Mouse (Mus musculus) intestine, embryonic 15.5 days (tissue): ENCODE results near the gene Rnf149. TPM values are rescaled to one million over a fixed set of nuclear protein-coding genes. Genes with fewer than 3 reads are reported as not detected.

Experiments
- ATAC-seq: fragments of 200-750 bp; cut with Nextera tagmentation; 2 replicates; pipeline ENCODE4 v1.8.0; 2017; ENCODE audit warnings: moderate TSS enrichment, moderate library complexity
- H3K27ac ChIP-seq: fragments of 300-500 bp; sonication (generic); 2 replicates; pipeline ENCODE4 v1.5.1; 2015; ENCODE audit warnings: mild to moderate bottlenecking, inconsistent platforms
- H3K27me3 ChIP-seq: fragments of 300-500 bp; sonication (generic); replicated peaks from 2 replicates; pipeline ENCODE4 v1.6.1; 2015; ENCODE audit warnings: inconsistent platforms
- H3K36me3 ChIP-seq: fragments of 300-500 bp; sonication (generic); 2 replicates; pipeline ENCODE4 v1.6.1; 2015; ENCODE audit warnings: inconsistent platforms
- H3K4me1 ChIP-seq: fragments of 300-500 bp; sonication (generic); replicated peaks from 2 replicates; pipeline ENCODE4 v1.6.1; 2015; ENCODE audit warnings: inconsistent platforms
- H3K4me2 ChIP-seq: fragments of 300-500 bp; sonication (generic); replicated peaks from 2 replicates; pipeline ENCODE4 v1.6.1; 2015; ENCODE audit warnings: mild to moderate bottlenecking, inconsistent platforms
- H3K4me3 ChIP-seq: fragments of 300-500 bp; sonication (generic); replicated peaks from 2 replicates; pipeline ENCODE4 v1.5.1; 2015; ENCODE audit warnings: inconsistent platforms
- H3K9ac ChIP-seq: fragments of 300-500 bp; sonication (generic); 2 replicates; pipeline ENCODE4 v1.6.1; 2015; ENCODE audit warnings: inconsistent platforms
- H3K9me3 ChIP-seq: fragments of 300-500 bp; sonication (generic); 2 replicates; pipeline ENCODE4 v1.6.1; 2016; ENCODE audit warnings: inconsistent platforms
- WGBS: fragments of 180-500 bp; shearing (Covaris S2); methylation state at CpG from one replicate; pipeline ENCODE4 v1.1.7; 2015; 5-methylcytosine and 5-hydroxymethylcytosine counted together
- polyA plus RNA-seq: library from polyadenylated mRNA; unstranded; fragments of >200 nt; fragmentation: Nextera tagmentation; extraction: Ambion mirVana; gene quantifications from 2 replicates; pipeline ENCODE4 v1.2.1, GENCODE M21; 2015

The Rnf149 gene
- polyA plus RNA-seq, 1 experiment from 2014 or later, result 36.6 TPM

DNA sequence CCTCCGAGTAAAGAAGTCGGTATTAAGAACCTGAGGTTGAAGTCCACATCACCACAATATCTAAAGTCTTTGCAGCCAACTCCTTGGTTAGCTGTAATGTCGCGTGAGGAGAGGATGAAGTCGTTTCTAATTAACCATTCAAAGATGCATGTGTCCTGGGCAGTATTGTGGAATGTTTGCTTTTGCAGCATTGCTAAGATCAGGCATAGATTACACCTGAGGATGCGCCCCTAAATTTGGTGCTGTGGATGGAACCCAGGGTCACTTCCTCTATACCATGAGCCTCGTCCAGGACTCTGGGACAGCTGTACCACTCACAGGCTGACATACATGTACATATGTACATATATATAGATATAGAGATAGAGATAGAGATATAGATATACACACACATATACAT lies 40.5 kb downstream of the Rnf149 start:
- Histone ChIP-seq H3K4me2 (peak overlapping the region; percentile 82), H3K9me3 (no peaks in the 10 kb centered on the region), H3K36me3 (peaks cover 27% of the 10 kb centered on the region), H3K27me3 (no peaks in the 10 kb centered on the region), H3K4me3 (peak overlapping the region; percentile 96), H3K4me1 (peaks cover 12% of the 10 kb centered on the region), H3K27ac (no peak overlapping the region), H3K9ac (peak overlapping the region; percentile 98)
- 0 out of 2 replicates have a peak, but pooled peaks have one; percentile 8 for ATAC-seq
- WGBS, result 28% methylated on average over 7 of the region's 7 CpGs

DNA sequence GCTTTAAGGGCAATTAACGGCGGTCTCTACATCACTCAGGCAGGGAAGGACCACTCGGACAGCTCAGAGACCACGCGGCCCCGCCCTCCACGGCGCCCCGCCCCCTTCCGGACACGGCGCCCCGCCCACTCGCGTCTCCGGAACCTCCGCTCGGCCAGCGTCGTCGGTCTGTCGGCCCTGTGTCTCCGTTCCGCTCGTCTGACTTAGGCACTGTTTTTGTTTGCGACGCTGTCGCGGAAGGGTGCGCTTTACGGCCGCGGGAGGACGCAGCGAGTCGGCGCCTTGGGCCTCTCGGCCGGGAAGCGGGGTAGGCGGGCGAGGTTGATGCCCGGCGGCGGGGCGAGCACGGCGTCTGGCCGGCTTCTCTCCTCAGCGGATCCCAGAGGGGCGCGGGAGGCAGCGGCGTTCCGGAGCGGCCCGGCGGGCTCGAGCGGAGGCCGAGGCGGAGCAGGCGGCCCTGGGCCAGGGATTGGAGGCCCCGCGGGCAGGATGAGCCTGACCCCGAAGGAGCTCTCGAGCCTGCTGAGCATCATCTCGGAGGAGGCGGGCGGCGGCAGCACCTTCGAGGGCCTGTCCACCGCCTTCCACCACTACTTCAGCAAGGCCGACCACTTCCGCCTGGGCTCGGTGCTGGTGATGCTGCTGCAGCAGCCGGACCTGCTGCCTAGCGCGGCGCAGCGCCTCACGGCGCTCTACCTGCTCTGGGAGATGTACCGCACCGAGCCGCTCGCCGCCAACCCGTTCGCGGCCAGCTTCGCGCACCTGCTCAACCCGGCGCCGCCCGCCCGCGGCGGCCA lies 41.5 kb downstream of the Rnf149 start:
- Histone ChIP-seq H3K4me1 (peaks cover 12% of the 10 kb centered on the region), H3K27me3 (no peaks in the 10 kb centered on the region), H3K27ac (peak overlapping the region; percentile 93), H3K9ac (peak overlapping the region; percentile 98), H3K4me3 (peak overlapping the region; percentile 96), H3K9me3 (no peaks in the 10 kb centered on the region), H3K4me2 (peak overlapping the region; percentile 82), H3K36me3 (peaks cover 24% of the 10 kb centered on the region)
- ATAC-seq, result peak; percentile 95
- WGBS, result under 1% methylated on average over 89 of the region's 100 CpGs

DNA sequence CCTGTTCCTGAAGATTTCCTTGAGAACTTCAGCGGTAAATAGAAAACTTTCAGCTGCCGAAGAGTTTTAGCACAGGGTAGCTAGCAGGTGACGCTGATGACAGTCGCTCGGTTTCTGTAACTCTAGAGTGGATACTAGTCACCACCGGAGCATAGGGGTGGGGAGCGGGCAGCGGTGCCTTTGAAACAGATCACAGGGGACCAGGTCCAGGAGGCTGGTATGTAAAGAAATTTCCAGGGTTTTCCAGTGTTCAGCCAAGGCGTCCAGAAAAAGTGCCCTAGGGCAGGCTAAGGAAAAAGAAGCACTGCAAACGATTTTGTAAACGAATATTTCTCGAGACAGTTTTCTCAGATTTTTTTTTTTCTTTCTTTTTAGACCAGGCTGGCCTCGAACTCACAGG lies 42.4 kb downstream of the Rnf149 start, which contains the start of gene Cnot11:
TSS of gene Cnot11 (plus strand) at position 162 of the 400 bp plus-strand sequence.
- peak within 1 kb of the TSS; percentile 93 for H3K27ac ChIP-seq
- peaks cover 12% of the 10 kb centered on the region for H3K4me1 ChIP-seq
- no peaks in the 10 kb centered on the region for H3K9me3 ChIP-seq
- peak within 1 kb of the TSS; percentile 82 for H3K4me2 ChIP-seq
- H3K36me3 ChIP-seq, result peaks cover 15% of the 10 kb centered on the region
- no peaks in the 10 kb centered on the region for H3K27me3 ChIP-seq
- no peak for ATAC-seq
- peak within 1 kb of the TSS; percentile 98 for H3K9ac ChIP-seq
- WGBS, result 31% methylated on average over 13 of the region's 13 CpGs
- H3K4me3 ChIP-seq, result peak within 1 kb of the TSS; percentile 96

DNA sequence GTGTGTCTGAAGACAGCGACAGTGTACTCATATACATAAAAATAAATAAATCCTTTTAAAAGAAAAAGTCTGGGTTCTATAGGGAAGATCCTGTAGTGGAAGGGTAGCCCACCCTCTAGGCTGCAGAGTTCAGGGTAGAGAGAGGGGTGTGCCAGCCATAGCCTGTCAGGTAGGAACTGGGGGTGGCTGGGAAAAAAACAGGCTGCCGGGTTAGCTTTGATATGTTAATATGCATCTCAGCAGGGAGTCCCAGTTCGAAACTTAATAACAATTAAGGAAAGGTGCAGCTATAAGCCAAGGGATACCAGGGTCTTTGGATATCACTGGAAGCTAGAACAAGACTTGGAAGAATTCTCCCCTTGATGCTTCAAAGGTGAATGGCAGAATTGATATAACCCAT lies 43.3 kb downstream of the Rnf149 start:
- Histone ChIP-seq H3K4me3 (no peak overlapping the region), H3K9me3 (no peaks in the 10 kb centered on the region), H3K27me3 (no peaks in the 10 kb centered on the region), H3K36me3 (peaks cover 9% of the 10 kb centered on the region; the same call in 1 of the 2 replicates), H3K27ac (no peak overlapping the region), H3K9ac (no peak overlapping the region), H3K4me2 (no peak overlapping the region), H3K4me1 (peaks cover 12% of the 10 kb centered on the region)
- WGBS, result 40% methylated on average over 3 of the region's 3 CpGs
- no peak for ATAC-seq

DNA sequence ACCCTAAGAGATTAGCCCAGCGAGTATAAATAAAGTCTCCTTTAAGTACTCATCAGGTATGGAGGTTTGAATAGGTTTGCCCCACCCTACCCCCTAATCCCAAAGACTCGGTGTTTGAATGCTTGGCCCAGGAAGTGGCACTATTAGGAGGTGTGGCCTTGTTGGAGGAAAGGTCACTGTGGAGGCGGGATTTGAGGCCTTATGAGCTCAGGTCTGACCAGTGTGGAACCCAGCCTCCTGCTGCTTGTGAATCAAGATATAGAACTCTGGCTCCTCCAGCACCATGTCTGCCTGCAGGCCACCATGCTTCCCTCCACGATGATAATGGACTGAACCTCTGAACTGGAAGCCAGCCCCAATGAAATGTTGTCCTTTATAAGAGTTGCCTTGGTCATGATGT lies 46.2 kb downstream of the Rnf149 start:
- H3K4me3 ChIP-seq, result no peak overlapping the region
- H3K4me1 ChIP-seq, result 0 out of 2 replicates have a peak, but pooled peaks cover 3% of the 10 kb centered on the region
- no peaks in the 10 kb centered on the region for H3K9me3 ChIP-seq
- no peak overlapping the region for H3K9ac ChIP-seq
- H3K27me3 ChIP-seq, result no peaks in the 10 kb centered on the region
- no peak overlapping the region for H3K27ac ChIP-seq
- ATAC-seq, result no peak
- no peak overlapping the region for H3K4me2 ChIP-seq
- no peaks in the 10 kb centered on the region for H3K36me3 ChIP-seq
- 72% methylated on average over 4 of the region's 4 CpGs for WGBS

DNA sequence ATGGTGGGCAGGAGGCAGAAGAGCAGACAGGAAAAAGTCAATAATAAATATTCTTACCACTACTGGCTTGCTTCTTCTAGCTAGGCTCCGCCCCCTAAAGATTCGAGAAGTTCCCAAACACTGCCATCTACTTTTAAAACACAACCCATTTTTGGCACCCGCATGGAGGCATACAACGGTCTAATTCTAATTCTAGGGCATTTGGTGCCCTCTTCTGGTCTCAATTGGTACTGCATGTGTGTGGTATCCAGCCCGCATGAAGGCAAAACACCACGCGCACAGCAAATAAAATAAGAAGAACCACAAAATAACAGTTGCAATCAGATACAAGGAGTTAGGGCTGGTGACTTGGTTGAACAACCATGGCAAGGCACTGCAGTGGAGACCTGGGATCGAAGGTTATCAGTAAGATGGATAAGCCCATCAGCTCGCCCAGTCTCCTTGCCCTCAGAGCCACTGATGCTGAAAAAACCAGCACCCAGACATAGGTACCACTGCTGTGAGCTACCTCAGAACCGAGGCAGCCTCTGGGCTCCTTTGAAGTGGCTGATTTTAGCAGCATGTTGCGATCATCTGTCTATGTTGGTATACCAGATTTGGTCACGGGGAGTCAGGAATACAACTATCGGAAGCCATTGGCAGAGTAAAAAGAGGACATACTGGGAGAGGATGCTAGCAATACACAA lies 46.8 kb downstream of the Rnf149 start:
- Histone ChIP-seq H3K4me2 (no peak overlapping the region), H3K4me3 (no peak overlapping the region), H3K4me1 (0 out of 2 replicates have a peak, but pooled peaks cover 3% of the 10 kb centered on the region), H3K36me3 (no peaks in the 10 kb centered on the region), H3K9me3 (no peaks in the 10 kb centered on the region), H3K27ac (no peak overlapping the region), H3K9ac (no peak overlapping the region), H3K27me3 (no peaks in the 10 kb centered on the region)
- WGBS, result 38% methylated on average over 13 of the region's 13 CpGs
- ATAC-seq, result no peak

DNA sequence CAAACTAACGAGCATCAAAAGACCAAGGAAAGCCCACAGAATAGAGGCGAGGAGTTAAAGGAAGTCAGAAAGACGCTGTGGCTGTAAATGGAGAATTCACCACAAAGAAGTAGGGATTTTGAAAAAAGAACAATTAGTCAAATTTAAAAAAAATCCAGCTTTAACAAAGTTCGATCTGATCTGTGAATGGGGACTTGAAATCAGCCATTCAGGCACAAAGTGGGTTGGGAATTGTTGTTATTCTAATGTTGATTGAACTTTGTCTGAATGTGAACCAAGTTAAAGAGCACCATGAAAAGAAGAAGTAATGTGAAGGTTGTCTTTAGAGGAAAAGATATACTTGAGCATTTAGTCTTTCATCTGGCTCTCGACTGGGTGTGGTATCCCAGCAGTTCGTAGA lies 48.9 kb downstream of the Rnf149 start:
- H3K9ac ChIP-seq, result no peak overlapping the region
- no peak overlapping the region for H3K4me2 ChIP-seq
- no peaks in the 10 kb centered on the region for H3K4me1 ChIP-seq
- no peaks in the 10 kb centered on the region for H3K27me3 ChIP-seq
- H3K9me3 ChIP-seq, result no peaks in the 10 kb centered on the region
- WGBS, result 73% methylated on average over 6 of the region's 6 CpGs
- H3K36me3 ChIP-seq, result no peaks in the 10 kb centered on the region
- ATAC-seq, result no peak
- H3K4me3 ChIP-seq, result no peak overlapping the region
- no peak overlapping the region for H3K27ac ChIP-seq

DNA sequence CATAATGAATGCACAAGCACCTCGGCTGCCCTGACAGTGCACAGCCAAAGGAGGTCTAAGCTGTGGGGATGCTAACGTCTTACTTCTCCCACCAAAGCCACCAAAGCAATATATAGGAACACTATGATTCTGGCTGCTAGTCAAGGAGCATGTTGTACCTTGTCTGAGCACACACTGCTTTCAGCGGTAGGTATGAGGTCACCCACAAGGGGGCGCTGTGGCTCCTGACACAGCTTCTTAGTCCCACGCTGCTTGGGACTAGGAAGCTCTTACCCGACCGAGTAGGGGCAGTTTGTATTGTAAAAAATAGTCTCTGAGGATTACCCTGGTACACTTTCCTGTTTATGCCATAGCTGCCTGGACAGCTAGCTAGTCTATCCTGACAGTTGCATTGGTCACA lies 49.8 kb downstream of the Rnf149 start:
- Histone ChIP-seq H3K27ac (no peak overlapping the region), H3K36me3 (no peaks in the 10 kb centered on the region), H3K27me3 (no peaks in the 10 kb centered on the region), H3K9me3 (no peaks in the 10 kb centered on the region), H3K4me1 (no peaks in the 10 kb centered on the region), H3K4me2 (no peak overlapping the region), H3K4me3 (no peak overlapping the region), H3K9ac (no peak overlapping the region)
- ATAC-seq, result 0 out of 2 replicates have a peak, but pooled peaks have one; percentile 64
- WGBS, result 14% methylated on average over 7 of the region's 7 CpGs

DNA sequence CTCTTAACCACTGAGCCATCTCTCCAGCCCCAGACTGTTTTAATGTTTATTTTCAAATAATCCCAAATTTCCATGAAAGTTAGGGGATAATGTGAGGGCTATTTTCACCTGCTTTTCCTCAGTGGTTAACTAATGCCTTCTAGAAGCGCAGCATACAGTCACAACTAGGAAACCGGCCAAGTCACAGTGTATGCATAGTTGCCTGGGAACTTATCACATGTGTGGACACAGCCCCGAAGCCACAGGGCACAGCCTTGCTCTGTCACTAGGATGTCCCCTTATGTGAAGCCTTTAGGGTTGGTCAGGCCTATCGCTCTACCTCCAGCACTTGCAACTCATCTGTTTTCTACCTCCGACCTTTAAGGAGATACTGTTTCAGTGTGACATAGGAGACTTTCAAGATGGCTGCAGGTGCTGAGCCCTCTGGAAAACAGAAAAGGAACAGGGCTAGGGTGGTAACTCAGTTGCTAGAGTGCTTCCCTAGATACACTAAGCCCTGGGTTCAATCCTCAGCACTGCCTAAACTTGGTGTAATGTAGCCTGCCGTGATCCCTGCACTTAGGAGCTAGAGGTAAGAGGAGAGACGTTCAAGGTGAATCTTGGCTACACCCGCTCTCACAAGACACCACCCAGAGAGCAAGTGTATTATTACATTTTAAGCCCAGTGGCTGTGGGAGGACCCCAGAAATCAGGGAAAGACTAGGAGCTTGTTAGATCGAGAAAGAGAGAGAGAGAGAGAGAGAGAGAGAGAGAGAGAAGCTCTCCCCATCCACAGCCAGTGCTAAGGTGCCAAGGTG lies 50.6 kb downstream of the Rnf149 start:
- Histone ChIP-seq H3K9me3 (no peaks in the 10 kb centered on the region), H3K36me3 (no peaks in the 10 kb centered on the region), H3K27me3 (no peaks in the 10 kb centered on the region), H3K4me2 (no peak overlapping the region), H3K4me3 (no peak overlapping the region), H3K27ac (no peak overlapping the region), H3K4me1 (no peaks in the 10 kb centered on the region), H3K9ac (no peak overlapping the region)
- 81% methylated on average over 9 of the region's 9 CpGs for WGBS
- no peak for ATAC-seq

DNA sequence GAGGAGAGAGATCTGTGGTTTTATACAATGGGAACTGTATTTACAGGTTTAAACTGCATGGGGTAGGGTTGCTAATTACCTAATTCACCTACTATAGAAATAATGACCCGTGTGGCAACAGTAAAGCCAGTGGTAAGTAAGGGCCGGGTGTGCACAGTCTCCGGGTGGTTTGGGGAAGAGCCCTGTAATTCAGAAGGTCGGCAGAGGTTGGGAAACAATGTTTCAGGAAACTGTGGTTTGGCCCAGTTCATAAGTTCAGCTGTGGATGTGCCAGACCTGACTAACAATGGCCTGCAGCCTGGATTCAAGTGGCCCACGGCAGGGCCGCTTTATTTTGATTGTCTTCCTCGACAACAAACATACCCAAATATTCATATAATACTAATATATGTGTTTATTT lies 51.4 kb downstream of the Rnf149 start:
- Histone ChIP-seq H3K27ac (no peak overlapping the region), H3K27me3 (no peaks in the 10 kb centered on the region), H3K4me3 (no peak overlapping the region), H3K4me2 (no peak overlapping the region), H3K4me1 (no peaks in the 10 kb centered on the region), H3K36me3 (no peaks in the 10 kb centered on the region), H3K9ac (no peak overlapping the region), H3K9me3 (no peaks in the 10 kb centered on the region)
- no peak for ATAC-seq
- 66% methylated on average over 7 of the region's 7 CpGs for WGBS

DNA sequence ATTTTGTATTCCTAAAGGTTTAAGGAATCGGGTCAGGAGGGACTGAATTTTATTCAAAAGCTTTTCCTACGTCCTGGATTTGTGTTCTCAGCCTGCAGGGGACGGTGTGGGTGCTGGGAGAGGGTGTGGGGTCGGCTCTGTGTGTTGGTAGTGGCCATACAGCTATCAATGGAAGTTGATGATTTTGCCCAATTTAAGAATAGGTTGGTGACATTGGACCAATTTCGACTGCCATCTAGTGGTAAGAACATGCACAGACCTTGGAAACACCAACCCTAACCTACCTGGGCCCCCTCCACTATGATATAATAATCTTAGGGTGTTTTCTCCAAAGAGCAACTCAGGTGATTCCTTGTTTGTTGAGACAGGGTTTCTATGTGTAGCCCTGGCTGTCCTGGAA lies 54.7 kb downstream of the Rnf149 start:
- Histone ChIP-seq H3K9me3 (no peaks in the 10 kb centered on the region), H3K36me3 (no peaks in the 10 kb centered on the region), H3K9ac (no peak overlapping the region), H3K4me2 (no peak overlapping the region), H3K4me1 (no peaks in the 10 kb centered on the region), H3K27ac (no peak overlapping the region), H3K27me3 (no peaks in the 10 kb centered on the region), H3K4me3 (no peak overlapping the region)
- WGBS, result 26% methylated on average over 5 of the region's 5 CpGs
- no peak for ATAC-seq

DNA sequence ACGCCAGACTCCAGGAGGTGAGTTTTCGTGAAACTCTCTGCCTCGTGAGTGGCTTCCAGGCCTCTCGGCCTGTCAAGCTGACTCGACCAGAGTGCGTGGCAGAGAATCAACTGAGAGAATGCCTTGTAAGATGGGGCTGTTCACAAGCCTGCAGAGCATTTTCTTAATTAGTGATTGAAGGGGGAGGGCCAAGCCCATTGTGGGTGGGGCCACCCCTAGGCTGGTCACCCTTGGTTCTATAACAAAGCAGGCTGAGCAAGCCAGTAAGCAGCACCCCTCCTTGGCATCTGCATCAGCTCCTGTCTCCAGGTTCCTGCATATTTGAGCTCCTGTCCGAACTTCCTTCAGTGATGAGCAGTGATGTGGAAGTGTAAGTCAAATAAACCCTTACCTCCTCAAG lies 55.9 kb downstream of the Rnf149 start:
- Histone ChIP-seq H3K4me1 (no peaks in the 10 kb centered on the region), H3K4me3 (no peak overlapping the region), H3K36me3 (no peaks in the 10 kb centered on the region), H3K27me3 (no peaks in the 10 kb centered on the region), H3K27ac (no peak overlapping the region), H3K4me2 (no peak overlapping the region), H3K9ac (no peak overlapping the region), H3K9me3 (no peaks in the 10 kb centered on the region)
- 90% methylated on average over 7 of the region's 7 CpGs for WGBS
- ATAC-seq, result no peak
